Mouse (Mus musculus) bone marrow, adult 2 months (tissue): ENCODE data around the gene Jmjd6.

Source experiments
- CTCF ChIP-seq: fragments of 200-500 bp; IDR thresholded peaks from 2 replicates; pipeline ENCODE4 v1.5.1; 2011; ENCODE audit warnings: low read length, control low read depth; ENCODE audit not compliant: control insufficient read depth, insufficient read depth
- POLR2A ChIP-seq: fragments of 200-500 bp; IDR thresholded peaks from 2 replicates; pipeline ENCODE4 v1.6.1; 2011; ENCODE audit warnings: low read depth, mild to moderate bottlenecking, control low read depth, low read length, borderline replicate concordance; ENCODE audit not compliant: control insufficient read depth

DNA sequence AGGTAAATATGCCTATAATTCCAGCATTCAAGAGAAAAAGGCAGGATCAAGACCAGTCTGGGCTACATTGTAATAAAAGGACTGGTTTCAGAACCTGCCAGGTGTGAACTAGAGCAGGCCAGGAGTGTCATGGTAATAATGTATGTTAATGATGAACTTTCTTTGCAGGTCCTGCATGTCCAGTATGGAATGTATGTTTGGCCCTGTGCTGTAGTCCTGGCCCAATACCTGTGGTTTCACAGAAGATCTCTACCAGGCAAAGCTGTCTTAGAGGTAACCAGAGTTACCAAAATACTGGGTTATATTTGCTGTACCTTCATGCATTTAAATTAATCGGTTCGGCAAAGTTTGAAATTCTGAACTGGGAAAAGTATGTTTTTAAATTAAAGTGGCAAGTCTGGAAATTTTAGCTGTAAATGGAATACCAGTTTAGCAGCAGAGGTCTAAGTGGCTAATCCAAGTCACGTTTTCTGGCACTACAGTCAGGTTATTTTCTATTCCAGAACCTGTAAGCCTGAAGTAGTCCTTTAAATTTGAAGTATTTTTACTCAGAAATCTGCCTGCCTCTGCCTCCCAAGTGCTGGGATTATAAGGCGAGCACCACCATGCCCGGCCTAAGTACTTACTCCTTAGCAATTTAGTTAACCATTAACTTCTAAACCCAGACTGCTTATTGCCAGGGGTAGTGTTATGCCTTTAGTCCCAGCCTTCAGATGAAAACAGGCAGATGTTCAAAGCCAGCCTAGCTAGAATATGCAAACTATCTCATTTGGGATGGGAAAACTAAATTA is 5.0 kb upstream of the Jmjd6 start:
- no peak for TF ChIP-seq CTCF
- TF ChIP-seq POLR2A = no peak
